Mouse (Mus musculus) myocyte (in vitro differentiated cells): ENCODE measurements around the gene Fbxo33. TPM values are rescaled to one million over a fixed set of nuclear protein-coding genes. Genes with fewer than 3 reads are reported as not detected.

Experiments
- H3K27me3 ChIP-seq: one replicate; pipeline ENCODE4 v1.6.1; 2011; ENCODE audit not compliant: control insufficient read depth, insufficient read depth, insufficient read length
- H3K36me3 ChIP-seq: one replicate; pipeline ENCODE4 v1.6.1; 2011; ENCODE audit not compliant: control insufficient read depth, insufficient read depth
- H3K4me2 ChIP-seq: one replicate; pipeline ENCODE4 v1.6.1; 2011; ENCODE audit warnings: low read depth, control low read depth
- H3K4me3 ChIP-seq: one replicate; pipeline ENCODE4 v1.5.1; 2011; ENCODE audit warnings: mild to moderate bottlenecking, control low read depth, moderate library complexity
- H3K79me2 ChIP-seq: one replicate; pipeline ENCODE4 v1.6.1; 2011; ENCODE audit not compliant: control insufficient read depth, insufficient read depth
- H3ac ChIP-seq: one replicate; pipeline ENCODE4 v1.6.1; 2011; ENCODE audit not compliant: control insufficient read depth, insufficient read length
- CEBPB ChIP-seq: IDR thresholded peaks from 2 replicates; pipeline ENCODE4 v1.6.1; 2011; ENCODE audit warnings: mild to moderate bottlenecking, moderate library complexity; ENCODE audit not compliant: poor library complexity, insufficient read depth, severe bottlenecking
- E2F4 ChIP-seq: IDR thresholded peaks from one replicate; pipeline ENCODE4 v1.6.1; 2011; ENCODE audit warnings: mild to moderate bottlenecking, control low read depth, moderate library complexity; ENCODE audit not compliant: insufficient read depth
- MAX ChIP-seq: IDR thresholded peaks from one replicate; pipeline ENCODE4 v1.6.1; 2011; ENCODE audit warnings: low read depth, mild to moderate bottlenecking, control low read depth
- MYOD1 ChIP-seq, 3 experiments: IDR thresholded peaks; one replicate each; pipeline ENCODE4 v1.6.1; 2011; ENCODE audit warnings: control low read depth in 2 of 3, low read depth in 2 of 3, mild to moderate bottlenecking in 2 of 3, moderate library complexity in 1 of 3; ENCODE audit not compliant: insufficient read length in 2 of 3, control insufficient read depth in 1 of 3
- MYOG ChIP-seq, 3 experiments: IDR thresholded peaks; one replicate each; pipeline ENCODE4 v1.6.1; 2011; ENCODE audit warnings: control low read depth in 2 of 3, low read depth in 2 of 3, mild to moderate bottlenecking in 2 of 3; ENCODE audit not compliant: insufficient read length in 2 of 3, control insufficient read depth in 1 of 3, insufficient read depth in 1 of 3
- POLR2A ChIP-seq: IDR thresholded peaks from one replicate; pipeline ENCODE4 v1.6.1; 2011; ENCODE audit warnings: low read depth, mild to moderate bottlenecking, control low read depth, moderate library complexity; ENCODE audit not compliant: insufficient read length
- POLR2AphosphoS2 ChIP-seq: IDR thresholded peaks from one replicate; pipeline ENCODE4 v1.6.1; 2011; ENCODE audit warnings: low read depth, control low read depth; ENCODE audit not compliant: insufficient read length
- REST ChIP-seq: IDR thresholded peaks from one replicate; pipeline ENCODE4 v1.6.1; 2011; ENCODE audit warnings: mild to moderate bottlenecking, control low read depth, moderate library complexity; ENCODE audit not compliant: insufficient read depth, insufficient read length
- SRF ChIP-seq: IDR thresholded peaks from one replicate; pipeline ENCODE4 v1.6.1; 2011; ENCODE audit warnings: low read depth; ENCODE audit not compliant: control insufficient read depth, insufficient read length
- TCF12 ChIP-seq: IDR thresholded peaks from one replicate; pipeline ENCODE4 v1.6.1; 2011; ENCODE audit warnings: mild to moderate bottlenecking, control low read depth; ENCODE audit not compliant: poor library complexity, insufficient read depth, severe bottlenecking
- TCF3 ChIP-seq: IDR thresholded peaks from one replicate; pipeline ENCODE4 v1.6.1; 2011; ENCODE audit warnings: low read depth, control low read depth; ENCODE audit not compliant: insufficient read length
- USF1 ChIP-seq: IDR thresholded peaks from one replicate; pipeline ENCODE4 v1.6.1; 2011; ENCODE audit warnings: low read depth, mild to moderate bottlenecking, control low read depth, moderate library complexity
- polyA plus RNA-seq: library from polyadenylated mRNA; unstranded; fragments of >200 nt; fragmentation: generic; extraction: Trizol; gene quantifications from one replicate; pipeline ENCODE4 v1.2.1, GENCODE M21; 2012; ENCODE audit warnings: missing spikeins

The Fbxo33 gene
- polyA plus RNA-seq, 1 experiment, result 2.7 TPM

GRCm38 (mm10) chr12:59194341-59195003, 25.1 kb downstream of the Fbxo33 start:
- TF ChIP-seq CEBPB, result no peak
- no peak for TF ChIP-seq MYOD1 (IDR thresholded peaks at IDR 0.05; ENCODE audit: control insufficient read depth in 1 of 3, insufficient read length in 2 of 3, low read depth in 2 of 3)
- TF ChIP-seq SRF, result no peak
- H3ac ChIP-seq, result no peak overlapping the region
- H3K36me3 ChIP-seq, result peaks cover 18% of the 10 kb centered on the region
- H3K4me2 ChIP-seq, result no peak overlapping the region
- H3K4me3 ChIP-seq, result no peak overlapping the region
- no peaks in the 10 kb centered on the region for H3K79me2 ChIP-seq
- H3K27me3 ChIP-seq, result no peaks in the 10 kb centered on the region

GRCm38 (mm10) chr12:59193637-59194036, 25.9 kb downstream of the Fbxo33 start:
- no peak for TF ChIP-seq CEBPB
- TF ChIP-seq USF1, result no peak
- TF ChIP-seq E2F4, result no peak
- TF ChIP-seq POLR2AphosphoS2, result no peak
- TF ChIP-seq TCF12, result no peak
- no peak for TF ChIP-seq SRF
- TF ChIP-seq MAX, result no peak
- no peak for TF ChIP-seq POLR2A
- no peak for TF ChIP-seq MYOD1 (IDR thresholded peaks at IDR 0.05; ENCODE audit: control insufficient read depth in 1 of 3, insufficient read length in 2 of 3, low read depth in 2 of 3)
- TF ChIP-seq REST, result no peak
- no peak for TF ChIP-seq MYOG (IDR thresholded peaks at IDR 0.05; ENCODE audit: control insufficient read depth in 1 of 3, insufficient read depth in 1 of 3, insufficient read length in 2 of 3, low read depth in 2 of 3)
- no peak for TF ChIP-seq TCF3
- H3K36me3 ChIP-seq, result peaks cover 26% of the 10 kb centered on the region
- H3K79me2 ChIP-seq, result no peaks in the 10 kb centered on the region
- H3K4me3 ChIP-seq, result no peak overlapping the region
- H3ac ChIP-seq, result no peak overlapping the region
- H3K27me3 ChIP-seq, result no peaks in the 10 kb centered on the region
- no peak overlapping the region for H3K4me2 ChIP-seq

DNA sequence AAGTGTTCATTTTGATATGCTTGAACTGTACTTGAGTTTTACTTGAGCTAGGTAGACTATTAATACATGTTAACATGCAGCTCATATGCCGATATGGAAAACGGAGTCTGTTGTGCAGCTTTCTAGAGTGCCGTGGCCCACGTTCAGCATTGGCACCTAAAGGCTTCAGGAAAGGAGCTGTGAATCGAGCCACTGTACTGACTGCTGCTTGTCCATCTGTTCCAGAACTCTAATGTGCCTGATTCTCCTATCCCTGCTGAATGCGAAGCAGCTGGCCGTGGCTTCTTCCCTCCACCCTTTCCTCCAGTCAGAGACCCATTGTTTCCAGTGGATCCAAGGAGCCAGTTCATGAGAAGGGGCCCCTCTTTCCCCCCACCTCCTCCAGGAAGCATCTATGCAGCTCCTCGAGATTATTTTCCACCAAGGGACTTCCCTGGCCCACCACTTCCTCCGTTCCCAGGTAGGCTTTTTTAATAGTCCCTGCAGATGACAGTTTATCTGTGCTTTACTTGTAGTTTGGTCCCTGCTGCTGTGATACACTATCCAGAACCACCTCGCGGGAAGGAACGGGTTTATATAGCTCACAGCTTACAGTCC, 31.3 kb downstream of the Fbxo33 start:
- Histone ChIP-seq H3K36me3 (peaks cover 61% of the 10 kb centered on the region), H3ac (no peak overlapping the region), H3K79me2 (no peaks in the 10 kb centered on the region), H3K4me2 (no peak overlapping the region), H3K4me3 (no peak overlapping the region), H3K27me3 (no peaks in the 10 kb centered on the region)
- TF ChIP-seq MYOD1 (IDR thresholded peaks at IDR 0.05; ENCODE audit: control insufficient read depth in 1 of 3, insufficient read length in 2 of 3, low read depth in 2 of 3) (no peak), USF1 (no peak), CEBPB (no peak), SRF (no peak), TCF12 (no peak), POLR2AphosphoS2 (no peak), REST (no peak), MYOG (IDR thresholded peaks at IDR 0.05; ENCODE audit: control insufficient read depth in 1 of 3, insufficient read depth in 1 of 3, insufficient read length in 2 of 3, low read depth in 2 of 3) (no peak), E2F4 (no peak), POLR2A (no peak), TCF3 (no peak), MAX (no peak)

DNA sequence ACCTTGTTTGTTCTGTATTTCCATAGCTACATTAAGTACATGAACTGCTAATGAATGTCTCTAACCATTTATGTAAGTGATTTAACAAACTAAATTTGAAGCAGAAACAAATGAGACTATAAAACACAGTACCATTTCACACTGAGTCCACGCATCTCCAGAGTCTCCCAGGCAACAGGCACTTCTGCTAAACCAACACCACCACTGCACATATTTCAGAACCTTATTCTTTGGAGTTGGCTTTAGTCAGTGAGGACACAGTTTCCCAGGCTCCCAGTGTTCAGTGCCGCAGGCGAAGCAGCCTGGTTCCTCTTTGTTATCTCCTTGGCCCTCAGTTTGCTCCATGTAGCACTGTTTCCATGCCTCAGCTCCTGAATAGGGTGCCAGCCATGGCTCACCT, 41.7 kb downstream of the Fbxo33 start:
- peaks cover 68% of the 10 kb centered on the region for H3K36me3 ChIP-seq
- H3K79me2 ChIP-seq, result no peaks in the 10 kb centered on the region
- H3K4me3 ChIP-seq, result no peak overlapping the region
- H3K4me2 ChIP-seq, result no peak overlapping the region
- H3ac ChIP-seq, result no peak overlapping the region
- H3K27me3 ChIP-seq, result no peaks in the 10 kb centered on the region
- TF ChIP-seq CEBPB (no peak), TCF12 (no peak), POLR2AphosphoS2 (no peak), POLR2A (no peak), E2F4 (no peak), USF1 (no peak), MYOD1 (IDR thresholded peaks at IDR 0.05; ENCODE audit: control insufficient read depth in 1 of 3, insufficient read length in 2 of 3, low read depth in 2 of 3) (no peak), SRF (no peak), MAX (no peak), MYOG (IDR thresholded peaks at IDR 0.05; ENCODE audit: control insufficient read depth in 1 of 3, insufficient read depth in 1 of 3, insufficient read length in 2 of 3, low read depth in 2 of 3) (no peak), TCF3 (no peak), REST (no peak)
